Mouse (Mus musculus): ENCODE results near the gene Sh3bgrl2.

Gene Sh3bgrl2

GRCm38 (mm10) chr9:83628669-83629612, 80.8 kb downstream of the Sh3bgrl2 start:
- DNase-seq (ENCODE audit: low spot score in 2 of 2), result no peak

GRCm38 (mm10) chr9:83630341-83630740, 82.2 kb downstream of the Sh3bgrl2 start:
- no peak for DNase-seq (ENCODE audit: low spot score in 2 of 2)

- DNase-seq (ENCODE audit: low spot score in 2 of 2), result no peak
Measured at GRCm38 (mm10) chr9:83631920-83632319, 83.8 kb downstream of the Sh3bgrl2 start.

GRCm38 (mm10) chr9:83634703-83635102, 86.6 kb downstream of the Sh3bgrl2 start:
- no peak for DNase-seq (ENCODE audit: low spot score in 2 of 2)

- DNase-seq (ENCODE audit: low spot score in 2 of 2), result no peak
Measured at GRCm38 (mm10) chr9:83635997-83636396, 87.9 kb downstream of the Sh3bgrl2 start.

GRCm38 (mm10) chr9:83643139-83643538, 95.0 kb downstream of the Sh3bgrl2 start:
- DNase-seq (ENCODE audit: low spot score in 2 of 2), result no peak

GRCm38 (mm10) chr9:83643833-83644232, 95.7 kb downstream of the Sh3bgrl2 start:
- no peak for DNase-seq (ENCODE audit: low spot score in 2 of 2)

- no peak for DNase-seq (ENCODE audit: low spot score in 2 of 2)
Measured at GRCm38 (mm10) chr9:83646215-83646614, 98.1 kb downstream of the Sh3bgrl2 start.

GRCm38 (mm10) chr9:83646691-83647090, 98.6 kb downstream of the Sh3bgrl2 start:
- DNase-seq (ENCODE audit: low spot score in 2 of 2), result no peak

- no peak for DNase-seq (ENCODE audit: low spot score in 2 of 2)
Measured at GRCm38 (mm10) chr9:83647919-83648705, 100.0 kb downstream of the Sh3bgrl2 start.

- no peak for DNase-seq (ENCODE audit: low spot score in 2 of 2)
Measured at GRCm38 (mm10) chr9:83648733-83649132, 100.6 kb downstream of the Sh3bgrl2 start.

GRCm38 (mm10) chr9:83652015-83652414, 103.9 kb downstream of the Sh3bgrl2 start:
- no peak for DNase-seq (ENCODE audit: low spot score in 2 of 2)

GRCm38 (mm10) chr9:83652590-83653172, 104.6 kb downstream of the Sh3bgrl2 start:
- no peak for DNase-seq (ENCODE audit: low spot score in 2 of 2)

- no peak for DNase-seq (ENCODE audit: low spot score in 2 of 2)
Measured at GRCm38 (mm10) chr9:83654601-83655000, 106.5 kb downstream of the Sh3bgrl2 start.

GRCm38 (mm10) chr9:83656960-83657651, 109.0 kb downstream of the Sh3bgrl2 start:
- DNase-seq (ENCODE audit: low spot score in 2 of 2), result no peak

- DNase-seq (ENCODE audit: low spot score in 2 of 2), result no peak
Measured at GRCm38 (mm10) chr9:83657652-83658002, 109.5 kb downstream of the Sh3bgrl2 start.

GRCm38 (mm10) chr9:83659081-83659480, 111.0 kb downstream of the Sh3bgrl2 start:
- DNase-seq (ENCODE audit: low spot score in 2 of 2), result no peak

- DNase-seq (ENCODE audit: low spot score in 2 of 2), result no peak
Measured at GRCm38 (mm10) chr9:83661811-83662210, 113.7 kb downstream of the Sh3bgrl2 start.

GRCm38 (mm10) chr9:83663981-83664897, 116.1 kb downstream of the Sh3bgrl2 start:
- no peak for DNase-seq (ENCODE audit: low spot score in 2 of 2)

- no peak for DNase-seq (ENCODE audit: low spot score in 2 of 2)
Measured at GRCm38 (mm10) chr9:83664951-83665350, 116.8 kb downstream of the Sh3bgrl2 start.

- DNase-seq (ENCODE audit: low spot score in 2 of 2), result no peak
Measured at GRCm38 (mm10) chr9:83667031-83667430, 118.9 kb downstream of the Sh3bgrl2 start.
